Mouse (Mus musculus) gastrocnemius, postnatal 10 days (tissue): Measurements from ENCODE around the gene Gprc5a. TPM values are rescaled to one million over a fixed set of nuclear protein-coding genes. Genes with fewer than 3 reads are reported as not detected.
A peak's percentile ranks its signal among the peaks of the same experiment; 100 is the strongest.

ENCODE experiments used
- DNase-seq: peaks from one replicate; pipeline ENCODE4 v3.0.0; 2021; ENCODE audit warnings: mixed read lengths
- long read RNA-seq, 2 experiments: library from polyadenylated mRNA; stranded (forward); transcript quantifications; one replicate each; pipeline ENCODE4 v2.0.0; 2021
- total RNA-seq, 2 experiments: library from RNA; stranded (reverse); gene quantifications; 2 replicates each; pipeline ENCODE4 v1.2.3; 2021

The Gprc5a gene
- total RNA-seq: under 1 TPM; 0.56 to 0.66 TPM
- long read RNA-seq, experiment 1, partial matches to known transcripts: 0 of 2 reads
- long read RNA-seq, experiment 1, other reads (novel, unspliced or antisense): 0 of 2 reads
- long read RNA-seq, experiment 2: 0 reads

DNA sequence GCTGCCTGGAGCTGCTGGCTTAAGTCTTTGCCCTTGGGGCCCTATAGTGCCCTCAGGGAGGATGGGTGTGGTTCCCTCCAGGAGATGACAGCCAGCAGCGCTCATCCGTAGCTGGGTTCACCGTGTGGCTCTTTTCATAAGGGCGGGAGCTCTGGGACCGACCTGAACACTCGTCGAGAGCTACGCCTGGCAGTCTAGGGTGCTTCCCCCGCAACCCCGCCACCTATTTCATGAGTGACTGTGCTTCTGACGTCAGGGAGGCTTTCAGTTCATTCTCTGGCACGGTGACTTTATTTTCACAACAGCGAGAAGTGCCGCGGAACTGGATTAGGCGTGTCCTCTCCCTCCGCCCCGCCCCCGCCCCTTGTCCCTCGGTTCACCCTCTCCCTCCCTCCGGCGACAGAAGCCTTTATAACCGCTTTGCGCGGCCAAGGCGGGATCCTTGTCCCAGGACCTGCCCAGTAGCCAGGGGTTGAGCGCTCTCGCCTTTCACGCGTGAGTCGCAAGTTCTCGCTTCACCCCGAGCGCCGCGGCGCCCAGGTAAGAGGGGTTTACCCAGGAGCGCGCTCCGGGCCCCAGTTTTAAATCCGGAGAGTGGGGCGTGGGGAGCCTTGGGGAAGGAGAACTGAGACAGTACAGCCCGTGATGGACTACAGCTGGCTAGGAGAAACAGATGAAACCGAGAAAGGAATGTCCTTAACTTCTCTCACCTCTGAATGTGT, at the start of gene Gprc5a:
TSS of gene Gprc5a (plus strand) at position 416 of the 722 bp plus-strand sequence.
- peak; percentile 36 for DNase-seq

DNA sequence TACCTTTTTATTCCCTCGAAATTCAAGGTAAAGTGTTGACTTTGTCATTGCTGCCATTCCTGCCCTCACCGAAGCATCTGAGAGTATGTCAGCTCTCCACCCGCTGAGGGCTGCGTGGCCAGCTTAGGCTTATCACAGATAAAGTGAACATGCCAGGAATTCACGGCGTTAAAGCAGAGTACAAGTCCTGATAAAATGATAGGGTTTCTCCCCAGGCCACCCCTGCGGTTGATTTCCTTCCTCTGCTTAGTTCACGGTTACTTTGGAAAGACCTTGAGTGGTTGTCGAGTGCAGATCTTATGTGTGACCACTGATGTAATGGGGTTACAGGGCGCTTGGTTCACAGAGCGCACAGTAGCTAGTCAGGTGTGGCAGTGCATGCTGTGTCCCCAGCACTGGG, 48.2 kb upstream of the Gprc5a start:
- DNase-seq: no peak

DNA sequence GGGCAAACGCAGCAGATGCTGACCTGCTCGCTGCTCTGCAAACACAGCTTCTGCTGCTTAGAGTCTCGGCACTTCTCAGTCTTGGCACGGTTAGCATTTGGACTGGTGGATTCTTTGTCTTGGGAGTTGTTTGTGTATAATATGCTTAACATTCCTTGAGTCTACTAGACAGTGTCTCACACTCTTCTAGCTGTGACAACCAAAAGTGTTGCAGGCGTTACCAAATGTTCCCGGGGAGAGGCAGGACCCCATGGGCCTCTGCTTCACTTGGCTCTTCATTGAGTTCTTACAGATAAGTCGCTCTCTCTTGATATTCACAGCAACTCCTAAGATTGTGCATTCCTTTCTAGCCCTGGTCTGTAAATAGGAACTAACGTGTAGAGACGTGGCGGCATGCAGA, 45.9 kb upstream of the Gprc5a start:
- no peak for DNase-seq

DNA sequence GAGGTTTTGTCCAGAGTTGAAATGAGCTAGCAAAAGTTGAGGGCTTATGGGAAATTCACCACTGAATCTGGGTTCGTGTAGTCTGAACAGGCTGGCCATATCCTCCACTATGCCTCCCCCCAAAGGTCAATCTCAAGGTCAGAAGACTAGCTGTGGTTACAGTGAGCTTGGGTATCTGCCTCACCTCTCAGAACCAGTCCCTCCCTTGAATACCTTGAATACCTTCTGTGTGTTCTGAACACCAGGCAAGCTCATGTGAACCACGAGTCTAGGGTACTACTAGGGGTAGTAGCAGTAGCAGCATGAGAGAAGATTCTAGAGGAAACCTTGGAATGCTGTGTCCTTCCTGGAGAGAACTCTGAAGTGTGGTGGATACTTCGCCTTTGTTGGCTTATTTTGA, 43.8 kb upstream of the Gprc5a start:
- DNase-seq: no peak

DNA sequence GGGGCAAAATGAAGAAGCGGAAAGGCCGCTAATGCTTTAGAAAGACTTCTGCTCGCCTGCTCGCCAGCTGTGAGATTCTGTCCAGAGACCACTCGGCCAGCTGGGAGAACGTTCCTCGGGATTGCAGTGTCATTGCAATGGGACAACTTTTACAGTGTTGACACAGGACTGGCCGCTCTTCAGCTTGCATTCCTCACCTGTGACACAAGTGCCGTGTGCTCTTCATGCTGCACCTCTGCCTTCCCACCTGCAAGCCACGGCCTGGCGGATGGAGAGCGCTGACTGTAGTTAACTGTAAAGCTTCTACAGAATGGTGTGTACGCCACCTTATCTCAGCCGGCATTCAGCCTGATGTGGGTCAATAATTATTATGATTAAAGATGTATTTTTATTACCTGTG, 42.1 kb upstream of the Gprc5a start:
- no peak for DNase-seq

DNA sequence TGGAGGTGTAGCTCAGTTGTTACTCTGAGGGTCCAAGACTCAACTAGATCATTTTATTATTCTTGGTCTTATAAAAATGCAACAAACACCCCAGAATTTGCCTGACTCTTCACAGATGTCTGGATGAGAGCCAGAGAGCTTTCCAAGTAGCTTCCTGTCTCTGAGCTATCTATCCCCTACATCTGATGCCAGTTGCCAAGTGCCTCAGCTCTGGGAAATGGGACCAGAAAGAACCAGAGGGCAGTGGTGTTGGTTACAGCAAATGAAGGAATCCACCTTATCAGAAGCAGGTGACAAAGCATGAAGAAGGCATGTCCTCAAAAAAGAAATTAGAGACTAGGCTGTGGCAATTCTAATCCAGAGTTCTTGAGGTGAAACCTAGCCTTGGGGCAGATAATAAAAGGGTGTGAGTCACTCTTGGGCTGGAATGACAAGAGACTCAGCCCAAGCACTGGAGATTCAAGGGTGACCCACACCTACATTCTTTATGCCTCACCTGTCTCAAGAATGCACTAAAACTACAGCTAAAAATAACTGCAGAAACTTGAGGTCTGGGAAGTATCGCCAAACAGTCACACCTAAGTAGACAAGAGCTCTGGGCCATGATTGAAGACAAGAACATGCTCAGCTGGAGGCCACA, 40.5 kb upstream of the Gprc5a start:
- no peak for DNase-seq

DNA sequence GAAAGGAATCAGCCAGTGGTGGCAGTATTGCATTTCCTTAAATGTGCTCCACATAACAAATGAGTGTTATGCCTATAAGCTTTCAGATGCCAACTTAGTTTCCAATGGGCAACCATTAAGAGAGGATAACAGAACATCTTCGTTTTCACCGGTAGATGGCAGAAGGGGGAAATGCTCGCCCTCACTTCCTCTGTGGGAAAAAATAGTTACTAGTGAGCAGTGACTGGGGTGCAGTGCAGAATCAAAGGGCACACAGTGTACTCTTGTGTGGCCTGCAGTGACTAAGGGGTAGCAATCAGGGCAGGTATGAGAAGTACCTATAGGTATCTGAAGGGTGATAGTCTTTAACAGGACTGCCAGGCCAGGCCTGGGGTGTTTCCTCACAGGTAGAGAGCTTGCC, 39.2 kb upstream of the Gprc5a start:
- DNase-seq: no peak

DNA sequence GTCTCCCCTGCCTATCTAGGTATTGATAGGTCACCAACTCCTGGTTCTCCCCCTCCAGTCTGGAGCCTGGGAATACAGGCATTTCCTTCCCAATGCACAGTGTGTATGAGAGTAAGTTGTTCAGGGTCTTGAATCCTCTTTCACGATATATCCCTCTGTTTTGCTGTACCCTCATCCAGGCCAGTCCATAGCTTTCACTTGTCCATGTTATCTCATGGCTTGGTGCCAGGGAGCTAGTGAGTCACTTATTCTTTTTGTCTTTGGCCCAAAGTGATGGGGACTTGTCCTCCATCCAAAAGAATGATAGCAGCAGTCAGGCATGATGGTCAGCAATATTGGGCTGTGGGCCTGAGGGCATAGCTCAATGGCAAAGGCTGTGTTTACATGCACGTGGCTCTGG, 38.7 kb upstream of the Gprc5a start:
- DNase-seq: no peak

DNA sequence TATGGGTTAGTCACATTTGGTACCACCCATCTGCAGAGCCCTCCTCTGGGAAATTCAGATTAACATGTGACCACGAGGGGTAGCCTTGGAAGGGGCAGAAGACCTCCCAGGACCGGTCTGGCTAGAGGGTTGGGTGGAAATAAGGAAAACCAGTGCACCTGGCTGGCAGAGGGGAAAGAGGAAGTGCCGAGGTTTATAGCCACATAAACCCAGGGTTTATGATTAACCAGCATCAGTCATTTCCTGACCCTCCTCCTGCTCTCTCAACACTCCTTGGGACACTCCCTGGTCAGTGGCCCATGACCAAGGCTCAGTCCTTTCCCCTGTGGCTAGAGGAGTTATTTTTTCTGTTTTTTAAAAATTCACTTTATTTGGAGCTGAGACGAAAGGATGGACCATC, 36.2 kb upstream of the Gprc5a start:
- no peak for DNase-seq

DNA sequence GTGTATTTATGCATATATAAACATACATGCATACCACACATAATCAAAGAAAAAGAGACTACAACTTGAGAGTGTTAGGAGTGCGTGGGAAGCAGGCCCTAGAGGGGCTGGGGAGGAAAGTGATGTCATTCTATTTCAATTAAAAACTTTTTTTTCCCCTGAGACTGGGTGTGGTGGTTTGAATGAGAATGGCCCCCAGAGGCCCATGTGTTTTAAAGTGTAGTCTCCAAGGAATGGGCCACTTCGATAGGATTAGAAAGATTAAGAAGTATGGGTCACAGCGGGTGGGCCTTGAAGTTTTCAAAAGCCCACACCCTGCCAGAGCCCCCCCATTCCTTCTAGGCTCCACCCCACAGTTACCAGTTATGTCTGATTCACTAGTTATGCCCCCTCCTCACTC, 26.8 kb upstream of the Gprc5a start:
- no peak for DNase-seq

DNA sequence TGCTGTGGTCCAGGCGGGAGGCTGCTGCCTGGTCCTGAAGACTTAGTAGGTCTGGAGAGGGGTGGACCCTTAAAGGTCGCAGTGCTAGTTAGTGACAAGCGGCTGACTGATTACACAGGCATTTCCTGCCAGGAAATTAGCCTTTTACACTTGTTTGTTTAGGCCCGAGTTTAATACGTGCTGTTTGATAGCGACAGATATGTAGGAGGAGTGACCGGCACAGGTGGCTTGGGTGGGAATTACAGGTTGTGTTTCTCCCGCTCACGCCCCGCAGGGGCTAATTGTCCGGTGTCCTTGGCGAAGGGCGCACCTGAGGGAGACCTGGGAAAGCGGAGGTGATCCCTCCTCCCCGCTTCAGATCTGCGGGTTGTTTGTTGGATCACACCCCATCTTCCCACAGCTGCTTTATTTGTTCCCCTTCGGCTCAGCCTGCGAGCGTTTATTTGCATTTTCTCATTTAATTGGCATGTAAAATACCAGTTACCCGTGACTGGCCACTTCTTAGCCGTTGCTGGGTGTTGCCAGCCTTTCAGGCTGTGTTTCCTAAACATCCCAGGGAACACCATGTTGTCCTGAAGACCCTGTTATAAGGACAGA, 25.1 kb upstream of the Gprc5a start:
- DNase-seq: no peak

DNA sequence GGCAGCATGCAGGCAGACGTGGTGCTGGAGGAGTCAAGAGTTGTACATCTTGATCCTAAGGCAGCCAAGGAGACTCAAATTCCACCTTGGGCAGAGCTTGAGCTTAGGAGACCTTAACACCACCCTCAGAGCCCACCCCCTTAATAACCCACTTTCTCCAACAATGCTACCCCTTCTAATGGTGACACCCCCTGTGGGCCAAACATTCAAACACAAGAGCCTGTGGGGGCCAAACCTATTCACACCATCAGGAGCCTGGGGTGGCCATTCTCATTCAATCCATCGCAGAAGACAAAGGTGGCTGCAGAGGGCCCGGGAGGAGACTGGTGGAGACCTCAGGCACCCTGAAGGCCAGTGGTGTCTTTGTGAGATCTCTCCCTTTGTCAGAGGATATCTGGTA, 23.5 kb upstream of the Gprc5a start:
- no peak for DNase-seq

DNA sequence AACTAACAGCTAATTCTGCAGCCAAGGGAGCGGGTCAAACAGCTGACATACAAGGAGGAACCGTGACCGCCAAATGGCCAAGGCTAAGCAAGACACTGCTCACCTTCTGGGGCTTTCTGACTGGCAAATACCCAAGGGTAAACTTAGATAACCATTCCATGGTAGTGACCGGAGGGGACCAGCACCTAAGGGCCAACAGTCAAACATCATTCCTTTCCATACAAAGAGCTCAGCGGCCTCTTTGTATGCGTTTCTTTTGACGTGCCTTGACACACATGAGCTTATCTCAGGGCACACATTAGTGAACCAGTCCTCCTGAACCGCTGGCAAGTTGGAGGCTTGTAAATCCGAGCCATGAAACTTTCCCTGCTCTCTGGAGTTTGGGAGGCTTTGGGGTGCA, 18.2 kb upstream of the Gprc5a start:
- DNase-seq: no peak

DNA sequence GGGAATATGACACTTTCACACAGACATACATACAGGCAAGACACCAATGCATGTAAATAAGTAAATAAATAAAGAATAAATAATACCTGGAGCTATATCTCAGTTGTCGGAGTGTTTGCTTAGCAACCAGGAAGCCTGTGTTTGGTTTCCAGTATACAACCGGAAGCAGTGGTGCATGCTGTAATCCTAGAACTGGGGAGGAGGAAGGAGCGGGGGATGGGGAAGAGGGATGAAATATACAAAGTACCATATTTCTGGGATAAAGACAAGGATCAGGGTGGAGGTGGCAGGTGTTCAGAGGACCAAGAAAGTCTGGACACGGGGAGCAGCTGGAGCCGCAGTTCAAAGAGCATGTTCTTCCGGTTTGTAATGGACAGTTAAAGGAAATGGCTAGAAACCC, 16.9 kb upstream of the Gprc5a start:
- DNase-seq: no peak

DNA sequence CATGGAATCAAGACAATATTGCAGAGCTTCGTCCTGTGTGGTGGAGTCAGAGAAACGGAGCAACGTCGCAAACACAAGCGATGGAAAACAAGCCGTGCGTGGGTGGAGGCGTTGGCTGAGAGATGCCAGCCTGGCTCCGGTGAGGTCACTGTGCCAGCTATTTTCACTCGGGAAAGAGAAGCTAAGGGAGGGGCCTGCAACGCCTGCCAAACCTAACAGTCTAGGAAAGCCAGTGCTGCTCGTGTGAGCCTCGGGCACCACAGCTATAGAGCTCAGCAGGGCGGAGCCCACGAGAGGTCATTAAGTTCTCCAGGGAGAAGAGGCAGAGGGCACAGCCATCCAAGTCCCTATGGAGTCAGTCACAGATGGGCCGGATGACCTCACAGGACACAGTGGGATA, 16.5 kb upstream of the Gprc5a start:
- DNase-seq: no peak

DNA sequence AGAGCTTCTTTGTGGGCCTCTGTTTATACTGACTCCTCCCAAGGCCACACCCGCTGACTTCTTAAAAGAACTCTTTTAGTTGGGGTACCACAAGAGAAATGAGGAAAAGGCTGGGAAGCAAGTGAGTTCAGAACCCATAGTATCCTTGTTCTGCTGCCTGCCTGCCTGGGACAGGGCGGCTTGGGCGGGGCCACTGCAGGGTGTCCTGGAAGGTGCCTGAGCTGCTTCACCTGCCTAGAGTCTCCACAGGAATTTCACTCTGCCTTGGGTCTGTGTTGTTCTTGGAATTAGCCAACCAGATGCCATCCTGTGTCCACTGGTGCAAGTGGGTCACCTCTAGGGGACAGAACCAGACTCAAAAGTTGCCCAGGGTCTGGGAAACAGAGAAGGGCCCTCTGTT, 11.7 kb upstream of the Gprc5a start:
- DNase-seq: no peak

DNA sequence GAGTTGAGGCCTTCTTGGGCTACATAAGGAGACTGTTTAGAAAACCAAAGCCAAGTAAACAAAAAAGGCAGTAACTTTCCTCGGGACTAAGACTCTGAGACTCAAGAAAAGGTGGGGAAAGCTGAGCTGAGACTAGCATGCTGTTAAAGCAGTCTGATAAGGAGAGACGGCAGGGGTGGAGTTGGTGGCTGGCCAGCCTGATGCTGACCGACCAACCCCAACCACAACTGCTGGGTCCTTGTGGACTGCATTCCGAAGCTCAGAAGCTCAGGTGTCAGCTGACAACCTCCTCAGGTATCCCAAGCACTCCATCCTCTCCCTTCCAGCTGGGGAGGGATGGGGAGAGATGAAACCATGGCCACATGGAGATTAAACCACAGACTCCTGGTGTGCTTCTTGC, 9.6 kb upstream of the Gprc5a start:
- no peak for DNase-seq

DNA sequence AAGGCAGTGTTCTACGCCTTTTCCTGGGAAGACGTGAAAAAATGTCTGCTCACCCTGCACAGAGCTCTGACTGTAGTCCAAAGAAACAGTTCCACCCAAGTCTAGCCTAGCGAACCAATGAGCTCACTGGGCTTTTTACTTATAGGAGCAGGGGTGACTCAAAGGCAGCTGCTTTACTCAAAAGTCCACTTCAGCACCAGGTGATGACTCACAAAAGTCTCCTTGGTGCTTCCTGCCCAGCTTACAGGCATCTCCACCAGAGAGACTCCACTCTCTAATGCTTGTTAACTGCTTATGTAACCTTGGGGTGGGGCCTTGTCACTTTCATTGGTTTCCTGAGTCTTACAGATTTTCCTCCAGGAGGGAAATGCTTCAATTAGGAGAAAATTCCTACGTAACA, 4.7 kb upstream of the Gprc5a start:
- no peak for DNase-seq

DNA sequence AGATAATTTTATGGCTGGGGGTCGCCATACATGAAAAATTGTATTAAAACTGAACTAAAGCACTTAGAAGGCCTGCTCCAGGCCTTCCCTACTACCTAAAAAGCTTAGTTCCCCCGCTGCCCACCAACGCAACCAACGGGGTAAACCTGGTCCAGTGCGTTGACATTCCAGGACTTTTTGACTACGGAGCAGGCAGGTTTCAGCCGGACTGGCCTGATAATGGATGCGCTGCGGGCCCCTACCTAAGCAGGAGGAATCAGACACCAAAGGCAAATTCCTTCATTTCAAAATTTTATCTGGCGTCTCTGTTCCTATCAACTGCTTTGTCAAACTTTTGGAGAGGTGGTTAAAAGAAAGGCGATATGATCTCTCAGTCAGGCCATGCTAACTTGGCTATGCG, 830 bp upstream of the Gprc5a start:
- no peak for DNase-seq

DNA sequence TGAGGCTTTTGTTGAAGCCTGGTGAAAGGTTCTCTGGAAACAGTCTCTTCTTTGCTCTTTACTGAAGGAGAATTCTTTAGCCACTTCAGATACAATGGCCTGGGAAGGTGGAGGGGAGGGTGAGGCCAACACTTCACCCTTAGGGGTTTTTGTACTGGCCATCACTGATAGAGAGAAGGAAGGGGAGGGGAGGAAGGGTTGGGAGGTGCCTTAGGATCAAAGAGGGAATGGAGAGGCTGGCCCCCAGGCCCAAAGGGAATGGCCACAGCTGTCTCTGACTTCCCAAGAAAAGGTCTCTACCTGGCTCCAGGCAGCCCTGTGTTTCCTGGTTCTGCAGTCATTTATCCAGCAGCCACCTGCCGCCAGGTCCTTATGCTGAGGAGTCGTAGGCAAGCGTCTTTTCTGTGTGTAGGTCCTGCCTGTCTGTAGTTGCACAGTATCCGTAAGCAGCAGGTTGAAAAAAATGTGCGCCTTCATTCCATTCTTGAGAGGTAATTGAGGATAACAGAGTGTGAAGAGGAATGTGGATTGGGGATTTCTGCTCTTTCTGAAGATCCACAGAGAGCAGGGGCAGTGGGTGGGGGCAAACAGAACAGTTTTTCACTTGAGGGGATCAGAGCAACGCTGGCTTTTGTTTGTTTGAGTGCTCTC, 1.5 kb downstream of the Gprc5a start:
- no peak for DNase-seq

DNA sequence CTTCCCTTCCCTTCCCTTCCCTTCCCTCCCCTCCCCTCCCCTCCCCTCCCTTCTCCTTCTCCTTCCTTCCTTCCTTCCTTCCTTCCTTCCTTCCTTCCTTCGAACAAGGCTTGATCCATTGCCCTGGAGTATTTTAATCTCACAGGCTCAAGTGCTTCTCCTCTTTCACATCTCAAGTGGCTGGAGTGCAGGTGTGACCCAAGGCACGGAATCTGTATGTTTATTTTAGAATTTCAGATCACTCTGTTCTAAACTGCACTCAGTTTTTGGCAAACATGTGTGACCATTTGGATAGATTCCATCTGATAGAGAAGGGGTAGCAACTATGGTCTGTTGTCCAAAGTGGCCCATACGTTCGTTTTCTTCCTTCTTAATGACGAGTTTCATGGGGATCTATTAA, 2.8 kb downstream of the Gprc5a start:
- DNase-seq: no peak

DNA sequence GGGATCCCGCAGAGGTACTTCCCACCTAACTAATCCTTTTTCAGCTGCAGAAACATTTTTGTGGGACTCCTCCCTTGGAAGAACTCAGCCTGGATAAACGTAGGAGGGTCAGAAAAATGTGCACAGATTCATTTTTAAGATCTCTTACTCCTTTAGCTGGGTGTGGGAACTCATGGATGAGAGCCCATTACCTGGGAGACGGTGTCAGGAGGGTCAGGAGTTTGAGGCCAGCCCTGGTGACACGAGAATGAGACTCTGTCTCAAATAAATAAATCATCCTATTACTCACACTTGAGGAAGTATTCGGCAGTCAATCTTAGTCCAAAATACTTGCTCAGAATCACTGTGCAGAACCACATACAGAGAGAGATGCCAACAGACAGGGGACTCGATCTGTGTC, 4.4 kb downstream of the Gprc5a start:
- no peak for DNase-seq

DNA sequence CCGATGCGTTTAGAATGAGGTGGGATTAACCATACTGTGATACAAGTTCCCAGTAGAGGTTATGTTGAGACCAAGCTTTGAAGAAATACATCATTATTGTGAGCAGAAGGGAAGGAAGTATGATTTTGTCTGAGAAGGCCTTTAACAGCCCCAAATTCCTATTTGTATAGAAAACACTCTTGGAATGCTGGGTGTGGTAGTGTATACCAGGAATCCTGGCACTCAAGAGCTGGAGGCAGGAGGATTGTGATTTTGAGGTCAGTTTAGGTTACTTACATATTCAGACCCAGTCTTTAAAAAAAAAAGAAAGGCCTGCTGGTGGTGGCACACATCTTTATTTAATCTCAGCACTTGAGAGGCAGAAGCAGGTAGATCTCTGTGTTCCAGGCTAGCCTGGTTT, 4.9 kb downstream of the Gprc5a start:
- no peak for DNase-seq
